Mouse (Mus musculus): ENCODE results near the gene Prpf4b.
"Not testable (repeated sequence)": the region's sequence is repeated elsewhere in the genome, so short reads cannot be mapped to it uniquely, and the experiment has no call there.

GRCm38 (mm10) chr13:34861166-34861565, 13.9 kb upstream of the Prpf4b start:
- TF ChIP-seq POLR2A (IDR thresholded peaks at IDR 0.05; ENCODE audit: borderline replicate concordance, insufficient read depth, low read length); CTCF (IDR thresholded peaks at IDR 0.05; ENCODE audit: borderline replicate concordance, insufficient read depth, low read depth, low read length): not testable (repeated sequence)

All from cerebellum, adult 2 months (tissue).